Mouse (Mus musculus) heart, embryonic 13.5 days (tissue): ENCODE data around the gene Ppp2ca. TPM values are rescaled to one million over a fixed set of nuclear protein-coding genes. Genes with fewer than 3 reads are reported as not detected.
A peak's percentile ranks its signal among the peaks of the same experiment; 100 is the strongest.

Source experiments
- ATAC-seq: fragments of 200-750 bp; cut with Nextera tagmentation; 2 replicates; pipeline ENCODE4 v1.8.0; 2017; ENCODE audit warnings: moderate TSS enrichment; ENCODE audit not compliant: insufficient number of reproducible peaks, low FRiP score, low TSS enrichment; ENCODE audit errors: extremely low read depth
- H3K27ac ChIP-seq: fragments of 300-500 bp; sonication (generic); replicated peaks from 2 replicates; pipeline ENCODE4 v1.5.1; 2015; ENCODE audit warnings: moderate library complexity, mild to moderate bottlenecking, inconsistent platforms
- H3K27me3 ChIP-seq: fragments of 300-500 bp; sonication (generic); replicated peaks from 2 replicates; pipeline ENCODE4 v1.6.1; 2015; ENCODE audit warnings: mild to moderate bottlenecking, inconsistent platforms
- H3K36me3 ChIP-seq: fragments of 300-500 bp; sonication (generic); 2 replicates; pipeline ENCODE4 v1.6.1; 2015; ENCODE audit warnings: mild to moderate bottlenecking, inconsistent platforms
- H3K4me1 ChIP-seq: fragments of 300-500 bp; sonication (generic); 2 replicates; pipeline ENCODE4 v1.6.1; 2015; ENCODE audit warnings: inconsistent platforms
- H3K4me2 ChIP-seq: fragments of 300-500 bp; sonication (generic); 2 replicates; pipeline ENCODE4 v1.6.1; 2015; ENCODE audit warnings: inconsistent platforms, mild to moderate bottlenecking, moderate library complexity
- H3K4me3 ChIP-seq: fragments of 300-500 bp; sonication (generic); 2 replicates; pipeline ENCODE4 v1.5.1; 2015; ENCODE audit warnings: moderate library complexity, mild to moderate bottlenecking, inconsistent platforms
- H3K9ac ChIP-seq: fragments of 300-500 bp; sonication (generic); 2 replicates; pipeline ENCODE4 v1.6.1; 2015; ENCODE audit warnings: inconsistent platforms, mild to moderate bottlenecking, moderate library complexity
- H3K9me3 ChIP-seq: fragments of 300-500 bp; sonication (generic); 2 replicates; pipeline ENCODE4 v1.6.1; 2016; ENCODE audit warnings: inconsistent platforms
- WGBS: fragments of 180-500 bp; shearing (Covaris S2); methylation state at CpG from one replicate; pipeline ENCODE4 v1.1.7; 2015; ENCODE audit warnings: mixed read lengths; 5-methylcytosine and 5-hydroxymethylcytosine counted together
- polyA plus RNA-seq: library from polyadenylated mRNA; unstranded; fragments of >200 nt; fragmentation: Nextera tagmentation; extraction: Ambion mirVana; gene quantifications from 2 replicates; pipeline ENCODE4 v1.2.1, GENCODE M21; 2015

The Ppp2ca gene
- polyA plus RNA-seq, 1 experiment from 2014 or later, result 64.2 TPM

- WGBS, result 63% methylated on average over 3 of the region's 3 CpGs
- H3K27me3 ChIP-seq, result no peaks in the 10 kb centered on the region
- H3K27ac ChIP-seq, result no peak overlapping the region
- H3K4me3 ChIP-seq, result no peak overlapping the region
- no peak overlapping the region for H3K9ac ChIP-seq
- no peaks in the 10 kb centered on the region for H3K9me3 ChIP-seq
- no peak for ATAC-seq
- peaks cover 3% of the 10 kb centered on the region; the same call in 1 of the 2 replicates for H3K36me3 ChIP-seq
- H3K4me1 ChIP-seq, result peaks cover 32% of the 10 kb centered on the region
- 0 out of 2 replicates have a peak overlapping the region, but pooled peaks have one; percentile 97 for H3K4me2 ChIP-seq
These were observed 1.5 kb upstream of the Ppp2ca start for GRCm38 (mm10) chr11:52097016-52097415.

- H3K4me2 ChIP-seq, result peak overlapping the region; percentile 97
- H3K27me3 ChIP-seq, result no peaks in the 10 kb centered on the region
- peak overlapping the region; percentile 77 for H3K4me3 ChIP-seq
- H3K27ac ChIP-seq, result peak overlapping the region; percentile 100
- no peaks in the 10 kb centered on the region for H3K9me3 ChIP-seq
- H3K36me3 ChIP-seq, result peaks cover 3% of the 10 kb centered on the region; the same call in 1 of the 2 replicates
- H3K4me1 ChIP-seq, result peaks cover 38% of the 10 kb centered on the region
- ATAC-seq, result no peak
- 73% methylated on average over 2 of the region's 2 CpGs for WGBS
- H3K9ac ChIP-seq, result peak overlapping the region; percentile 83
These were observed 885 bp upstream of the Ppp2ca start for GRCm38 (mm10) chr11:52097596-52097995.

DNA sequence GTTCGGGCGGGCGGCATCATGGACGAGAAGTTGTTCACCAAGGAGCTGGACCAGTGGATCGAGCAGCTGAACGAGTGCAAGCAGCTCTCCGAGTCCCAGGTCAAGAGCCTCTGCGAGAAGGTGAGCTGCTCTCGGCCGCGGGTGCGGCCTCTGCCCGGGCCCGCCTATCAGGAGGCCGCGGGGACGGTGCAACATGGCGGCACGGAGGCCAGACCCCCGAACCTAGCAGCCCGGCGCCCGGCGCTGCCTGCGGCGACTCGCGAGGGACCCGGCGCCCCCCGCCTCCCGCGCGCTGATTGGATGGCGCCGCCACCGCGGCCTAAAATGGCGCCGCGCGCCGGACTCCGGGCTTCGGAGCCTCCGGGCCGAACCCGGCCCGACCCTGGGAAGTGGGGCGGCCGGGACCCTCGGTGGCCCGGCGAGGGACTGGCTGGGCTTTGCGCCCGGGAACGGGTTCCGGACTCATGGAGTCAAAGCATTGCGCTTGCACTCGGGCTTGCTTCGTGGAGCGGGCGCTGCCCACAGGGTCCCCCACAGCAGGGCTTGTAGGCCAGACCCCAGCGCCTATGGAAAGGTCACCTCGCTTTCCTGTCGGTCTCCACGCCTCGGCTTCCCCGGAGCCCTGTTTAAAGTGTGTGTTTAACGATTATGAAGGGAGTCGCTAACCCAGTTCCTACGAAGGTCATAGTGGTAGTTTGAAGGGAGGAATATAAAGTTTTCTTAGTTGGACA, 715 bp downstream of the Ppp2ca start:
- Histone ChIP-seq H3K27ac (peak overlapping the region; percentile 100), H3K4me3 (peak overlapping the region; percentile 77), H3K36me3 (peaks cover 3% of the 10 kb centered on the region; the same call in 1 of the 2 replicates), H3K27me3 (no peaks in the 10 kb centered on the region), H3K9me3 (no peaks in the 10 kb centered on the region), H3K4me2 (peak overlapping the region; percentile 97), H3K4me1 (peaks cover 54% of the 10 kb centered on the region), H3K9ac (peak overlapping the region; percentile 100)
- under 1% methylated on average over 70 of the region's 72 CpGs for WGBS
- peak; percentile 72 for ATAC-seq

DNA sequence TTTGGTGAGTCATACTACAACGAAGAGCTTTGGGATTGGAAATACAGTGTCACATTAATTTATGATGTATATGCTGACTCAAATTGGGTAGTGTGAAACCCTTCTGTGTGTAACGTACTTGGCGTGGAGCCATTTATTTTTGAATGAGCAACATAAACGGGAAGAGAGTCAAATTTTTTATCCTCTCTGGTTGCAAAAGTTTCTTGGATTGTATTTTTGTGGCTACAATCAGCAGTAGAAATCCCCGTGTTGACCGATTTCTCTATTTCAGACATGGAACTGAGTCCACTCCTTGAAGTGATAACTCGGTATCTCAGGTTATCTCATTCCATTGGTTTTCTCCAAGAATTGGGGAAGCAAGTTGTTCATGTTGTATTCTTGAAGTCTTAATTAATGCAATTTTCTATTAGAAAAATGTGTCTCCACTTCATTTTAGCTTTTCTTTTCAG, 1.3 kb downstream of the Ppp2ca start:
- 2% methylated on average over 7 of the region's 7 CpGs for WGBS

DNA sequence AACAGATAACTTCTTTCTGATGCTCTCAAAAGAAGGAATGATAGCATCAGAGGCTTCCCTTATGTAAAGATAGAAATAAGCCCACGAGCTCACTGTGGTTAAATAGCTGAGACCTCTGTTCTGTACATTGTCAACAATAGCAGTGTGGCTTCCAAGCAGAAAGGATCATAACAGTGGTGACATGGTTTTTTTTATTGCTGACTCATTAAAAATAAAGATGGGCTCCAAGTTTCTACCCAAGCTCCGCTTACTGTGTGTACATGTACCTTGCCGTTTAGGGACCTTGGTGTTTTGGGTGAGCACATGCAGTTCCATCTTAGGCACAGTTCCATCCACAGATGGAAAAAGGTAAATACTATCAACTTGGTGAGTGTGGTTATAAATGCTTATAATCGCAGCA, 4.5 kb downstream of the Ppp2ca start:
- H3K4me3 ChIP-seq, result no peak overlapping the region
- H3K4me2 ChIP-seq, result peak overlapping the region; percentile 23
- no peaks in the 10 kb centered on the region for H3K27me3 ChIP-seq
- ATAC-seq, result no peak
- 77% methylated on average over 4 of the region's 4 CpGs for WGBS
- H3K27ac ChIP-seq, result no peak overlapping the region
- no peaks in the 10 kb centered on the region for H3K9me3 ChIP-seq
- peaks cover 65% of the 10 kb centered on the region for H3K4me1 ChIP-seq
- no peak overlapping the region for H3K9ac ChIP-seq
- H3K36me3 ChIP-seq, result peaks cover 3% of the 10 kb centered on the region; the same call in 1 of the 2 replicates

More for the DNA sequence above, 1.3 kb downstream of the Ppp2ca start:
- Histone ChIP-seq H3K4me2 (peak overlapping the region; percentile 97), H3K27me3 (no peaks in the 10 kb centered on the region), H3K4me1 (peaks cover 60% of the 10 kb centered on the region), H3K27ac (peak overlapping the region; percentile 100), H3K9ac (peak overlapping the region; percentile 100), H3K9me3 (no peaks in the 10 kb centered on the region), H3K4me3 (peak overlapping the region; percentile 77), H3K36me3 (peaks cover 3% of the 10 kb centered on the region; the same call in 1 of the 2 replicates)
- no peak for ATAC-seq

- no peak for ATAC-seq
- Histone ChIP-seq H3K9me3 (no peaks in the 10 kb centered on the region), H3K9ac (0 out of 2 replicates have a peak overlapping the region, but pooled peaks have one; percentile 29), H3K4me3 (no peak overlapping the region), H3K27ac (peak overlapping the region; percentile 61), H3K27me3 (no peaks in the 10 kb centered on the region), H3K36me3 (peaks cover 2% of the 10 kb centered on the region; the same call in 1 of the 2 replicates), H3K4me2 (peak overlapping the region; percentile 20), H3K4me1 (peaks cover 64% of the 10 kb centered on the region)
These were observed 7.0 kb downstream of the Ppp2ca start for GRCm38 (mm10) chr11:52105503-52105902.

DNA sequence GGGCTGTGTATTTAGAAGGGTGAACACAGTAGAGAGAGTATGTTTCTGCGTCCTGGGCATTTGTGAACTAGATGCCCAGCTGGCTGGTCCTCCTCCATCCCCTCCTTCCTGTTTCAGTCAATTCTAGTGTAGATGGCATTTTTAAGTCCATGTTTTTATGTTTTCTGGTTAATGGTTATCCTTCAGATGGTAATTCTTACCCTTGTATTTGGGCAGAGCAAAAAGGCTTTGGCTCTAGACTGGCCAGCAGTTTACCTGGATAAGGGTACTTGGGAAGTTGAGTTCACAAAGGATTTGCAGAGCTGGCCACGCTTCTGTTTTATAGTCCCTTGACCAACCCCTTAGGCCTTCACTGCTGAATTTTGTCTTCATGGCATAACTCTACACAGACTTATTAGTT, 7.6 kb downstream of the Ppp2ca start:
- no peak for ATAC-seq
- H3K27ac ChIP-seq, result peak overlapping the region; percentile 61
- peaks cover 60% of the 10 kb centered on the region for H3K4me1 ChIP-seq
- no peaks in the 10 kb centered on the region; the same call in 1 of the 2 replicates for H3K36me3 ChIP-seq
- H3K4me3 ChIP-seq, result no peak overlapping the region
- no peaks in the 10 kb centered on the region for H3K9me3 ChIP-seq
- no peaks in the 10 kb centered on the region for H3K27me3 ChIP-seq
- H3K4me2 ChIP-seq, result peak overlapping the region; percentile 20
- H3K9ac ChIP-seq, result peak overlapping the region; percentile 29
- WGBS, result 88% methylated on average over 2 of the region's 2 CpGs

DNA sequence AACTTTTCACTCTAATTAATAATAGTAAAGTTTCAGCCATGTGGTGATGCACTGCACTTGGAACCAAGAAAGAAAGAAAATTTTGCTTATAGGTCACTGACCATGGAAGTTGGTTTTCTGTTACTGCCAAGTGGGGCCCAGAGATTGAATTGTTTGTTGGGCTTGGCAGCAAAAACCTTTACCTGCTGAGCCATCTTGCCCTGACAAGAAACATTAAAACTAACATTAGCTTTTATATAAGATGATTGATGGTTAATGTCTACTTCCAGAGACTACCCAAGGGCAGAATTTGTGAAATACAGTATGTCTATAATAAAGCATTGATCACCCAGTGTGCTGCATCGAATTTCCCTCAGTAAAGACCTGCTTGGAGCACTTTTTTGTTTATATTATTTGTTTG, 8.0 kb downstream of the Ppp2ca start:
- H3K36me3 ChIP-seq, result no peaks in the 10 kb centered on the region
- 85% methylated on average over 1 of the region's 1 CpGs for WGBS
- H3K27ac ChIP-seq, result peak overlapping the region; percentile 61; the same call in 1 of the 2 replicates
- no peaks in the 10 kb centered on the region for H3K9me3 ChIP-seq
- H3K4me2 ChIP-seq, result no peak overlapping the region
- ATAC-seq, result no peak
- H3K9ac ChIP-seq, result no peak overlapping the region; the same call in 1 of the 2 replicates
- H3K4me3 ChIP-seq, result no peak overlapping the region
- H3K4me1 ChIP-seq, result peaks cover 59% of the 10 kb centered on the region
- H3K27me3 ChIP-seq, result no peaks in the 10 kb centered on the region

- no peak for ATAC-seq
- H3K9me3 ChIP-seq, result no peaks in the 10 kb centered on the region
- WGBS, result 80% methylated on average over 5 of the region's 5 CpGs
- no peaks in the 10 kb centered on the region for H3K27me3 ChIP-seq
- no peak overlapping the region for H3K4me2 ChIP-seq
- no peak overlapping the region for H3K9ac ChIP-seq
- H3K36me3 ChIP-seq, result peaks cover 8% of the 10 kb centered on the region
- H3K27ac ChIP-seq, result no peak overlapping the region
- H3K4me1 ChIP-seq, result peaks cover 36% of the 10 kb centered on the region
- H3K4me3 ChIP-seq, result no peak overlapping the region
These were observed 10.3 kb downstream of the Ppp2ca start for GRCm38 (mm10) chr11:52108796-52109195.

DNA sequence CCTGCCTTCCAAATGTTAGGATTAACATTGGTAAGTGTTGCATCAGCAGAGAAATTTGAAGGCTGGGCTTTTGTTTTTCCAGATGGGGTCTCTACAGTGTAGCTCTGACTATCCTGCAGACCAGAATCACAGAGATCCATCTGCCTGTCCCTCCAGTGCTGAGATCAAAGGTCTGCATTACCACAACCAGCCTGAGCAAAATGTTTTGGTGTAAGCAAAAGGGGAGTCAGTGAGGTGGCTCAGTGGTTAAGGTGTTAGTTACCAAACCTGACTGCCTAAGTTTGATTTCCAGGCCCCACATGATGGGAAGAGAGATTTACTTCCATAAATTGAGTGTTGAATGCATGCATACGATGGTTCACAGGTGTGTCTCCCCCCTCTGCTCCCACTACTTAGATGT, 10.9 kb downstream of the Ppp2ca start:
- Histone ChIP-seq H3K9me3 (no peaks in the 10 kb centered on the region), H3K36me3 (peaks cover 14% of the 10 kb centered on the region), H3K27ac (no peak overlapping the region), H3K4me3 (no peak overlapping the region), H3K9ac (no peak overlapping the region), H3K4me1 (peaks cover 29% of the 10 kb centered on the region), H3K4me2 (no peak overlapping the region), H3K27me3 (no peaks in the 10 kb centered on the region)
- 88% methylated on average over 1 of the region's 1 CpGs for WGBS
- ATAC-seq, result no peak

- Histone ChIP-seq H3K36me3 (peaks cover 75% of the 10 kb centered on the region), H3K9ac (no peak overlapping the region), H3K27ac (no peak overlapping the region), H3K9me3 (peaks cover 5% of the 10 kb centered on the region; the same call in 1 of the 2 replicates), H3K27me3 (no peaks in the 10 kb centered on the region), H3K4me2 (no peak overlapping the region), H3K4me1 (0 out of 2 replicates have a peak, but pooled peaks cover 4% of the 10 kb centered on the region), H3K4me3 (no peak overlapping the region)
- WGBS, result 83% methylated on average over 3 of the region's 3 CpGs
- ATAC-seq, result no peak
These were observed 17.0 kb downstream of the Ppp2ca start for GRCm38 (mm10) chr11:52115479-52115878.
